Mouse (Mus musculus): ENCODE data around the gene Gtf2f2.
"Not testable (repeated sequence)": the region's sequence is repeated elsewhere in the genome, so short reads cannot be mapped to it uniquely, and the experiment has no call there.

Gtf2f2 gene

DNA sequence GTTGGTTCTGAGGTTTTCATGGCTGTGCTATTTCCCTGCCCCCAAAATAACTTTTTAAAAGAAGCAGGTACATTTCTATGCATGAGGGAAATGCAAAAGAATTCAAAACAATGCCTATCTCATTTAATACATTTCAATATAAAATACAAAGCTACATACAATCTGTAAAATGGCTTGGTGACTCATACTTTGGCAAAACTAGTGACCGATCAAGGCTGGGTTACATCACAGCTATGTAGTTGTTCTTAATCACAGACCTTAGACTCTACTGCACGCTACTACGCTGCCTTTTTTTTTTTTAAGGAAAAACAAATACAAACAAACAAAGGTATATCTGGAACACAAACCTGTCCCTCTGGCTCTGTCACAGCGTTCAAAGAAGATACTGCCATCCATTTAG is 18.3 kb downstream of the Gtf2f2 start:
- no peak for DNase-seq

DNA sequence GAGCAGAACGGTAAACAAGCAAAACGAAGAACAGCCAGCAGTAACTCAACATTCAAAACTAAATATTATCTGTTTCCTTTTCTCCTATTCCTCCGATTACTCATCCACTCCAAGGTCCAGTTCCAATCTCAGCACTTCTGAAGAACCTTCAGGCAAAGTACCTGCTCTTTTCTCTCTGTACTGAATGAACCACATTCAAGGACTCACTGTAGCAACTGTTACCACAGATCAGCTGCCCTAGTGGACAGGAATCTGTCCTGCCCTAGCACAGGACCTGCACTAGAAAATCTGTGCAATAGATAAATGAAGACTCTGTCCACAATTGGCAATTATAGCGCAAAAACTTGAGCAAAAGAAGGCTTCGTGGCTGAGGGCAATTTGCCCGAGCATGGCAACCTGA is 19.7 kb downstream of the Gtf2f2 start:
- no peak for DNase-seq

DNA sequence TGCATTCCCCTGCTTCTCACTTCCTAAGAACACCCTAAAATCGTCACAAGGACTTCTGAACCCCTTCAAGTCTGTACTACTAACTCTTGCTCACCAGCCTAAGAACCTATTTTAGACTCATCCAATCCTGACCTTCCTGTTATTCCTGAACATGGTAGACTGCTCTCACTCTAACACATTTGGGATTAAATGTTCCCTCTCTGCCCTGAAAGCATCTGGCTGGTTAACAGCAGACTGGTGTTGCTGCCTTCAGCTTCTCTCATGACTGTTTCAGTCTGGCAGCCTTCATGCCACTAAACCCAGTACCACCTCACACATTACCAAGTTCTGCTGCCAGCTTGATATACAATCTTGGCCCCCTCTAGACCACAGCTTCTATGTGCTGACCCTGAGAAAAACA is 21.5 kb downstream of the Gtf2f2 start:
- no peak for DNase-seq

DNA sequence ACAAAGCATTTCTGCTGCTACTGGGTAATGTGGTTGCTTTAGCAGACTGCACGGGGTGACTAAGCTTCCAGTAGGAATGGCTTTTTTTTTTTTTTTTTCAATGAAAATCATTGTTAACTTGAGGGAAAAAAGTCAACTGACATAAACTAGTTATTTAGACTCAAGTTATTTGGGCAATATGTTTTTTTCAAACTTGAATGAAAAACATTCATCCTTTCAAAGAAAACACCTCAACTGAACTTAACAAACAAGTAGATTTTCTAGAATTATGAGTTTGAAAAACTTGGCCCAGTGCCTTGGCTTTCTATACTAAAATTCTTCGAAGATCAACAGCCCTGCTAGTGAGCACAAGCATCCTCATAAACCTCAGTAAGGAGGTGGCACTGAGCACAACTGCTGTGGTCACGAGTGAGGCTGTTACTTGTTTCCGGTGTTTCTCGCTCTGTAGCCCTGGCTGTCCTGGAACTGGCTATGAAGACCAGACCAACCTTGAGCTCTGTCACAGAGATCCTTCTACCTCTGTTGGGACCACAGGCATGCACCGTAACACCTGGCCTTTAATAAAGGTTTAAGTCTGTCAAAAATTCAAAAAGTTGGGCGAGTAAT is 23.7 kb downstream of the Gtf2f2 start:
- no peak for DNase-seq

DNA sequence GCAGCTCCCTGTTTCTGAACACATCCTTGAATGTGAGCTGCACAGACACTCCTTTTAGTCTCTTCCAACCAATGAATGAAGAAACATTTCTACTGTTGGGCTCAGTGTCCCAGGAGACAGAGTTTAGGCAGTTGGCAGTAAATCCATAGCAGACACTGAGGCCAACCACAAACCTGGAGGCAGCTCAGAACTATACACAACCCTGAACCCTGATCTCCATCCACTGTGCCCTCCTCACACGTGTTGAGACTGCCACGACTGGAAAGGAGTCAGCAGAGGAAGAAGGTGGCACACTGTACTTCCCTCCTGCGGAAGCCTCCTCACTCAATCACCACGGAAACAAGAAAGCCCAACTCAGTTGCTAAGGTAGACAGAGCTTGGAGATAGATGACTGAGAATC is 25.6 kb downstream of the Gtf2f2 start:
- no peak for DNase-seq

DNA sequence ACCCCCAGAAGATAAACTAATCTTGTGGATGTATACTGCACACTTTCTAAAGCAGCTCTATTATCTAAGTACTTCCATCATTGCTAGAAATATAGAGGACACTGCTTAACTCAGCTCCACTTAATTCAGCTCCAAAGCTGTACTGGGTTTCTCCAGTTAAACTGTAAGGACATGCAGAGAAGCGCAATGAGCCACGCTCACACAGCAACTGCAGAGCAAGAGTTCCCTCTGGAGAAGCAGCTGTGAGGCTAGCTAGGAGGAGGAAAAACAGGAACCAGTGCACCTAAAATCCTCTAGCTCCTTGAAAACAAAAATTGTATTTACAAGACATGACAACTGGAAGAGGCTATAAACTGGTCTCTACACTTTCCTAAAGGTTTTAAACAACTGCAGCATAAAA is 26.8 kb downstream of the Gtf2f2 start:
- DNase-seq, result no peak

DNA sequence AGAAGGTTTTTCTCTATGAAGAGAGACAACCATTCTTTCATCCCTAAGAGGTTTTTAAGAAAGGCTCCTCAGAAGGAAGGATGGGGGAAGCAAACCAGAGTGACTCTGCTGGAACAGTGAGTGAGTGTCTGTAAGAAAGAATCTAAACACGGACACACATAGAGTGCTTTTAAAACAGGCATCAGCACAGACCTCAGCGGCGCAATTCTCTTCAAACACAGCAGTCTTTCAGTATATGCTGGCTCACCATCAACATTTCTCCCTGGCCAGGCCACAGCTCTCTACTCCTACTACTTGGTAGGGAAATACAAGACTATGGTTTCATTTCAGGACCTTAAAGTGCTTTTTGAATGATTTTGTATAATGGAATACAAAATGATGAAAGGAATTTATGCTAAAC is 29.4 kb downstream of the Gtf2f2 start:
- DNase-seq, result no peak

DNA sequence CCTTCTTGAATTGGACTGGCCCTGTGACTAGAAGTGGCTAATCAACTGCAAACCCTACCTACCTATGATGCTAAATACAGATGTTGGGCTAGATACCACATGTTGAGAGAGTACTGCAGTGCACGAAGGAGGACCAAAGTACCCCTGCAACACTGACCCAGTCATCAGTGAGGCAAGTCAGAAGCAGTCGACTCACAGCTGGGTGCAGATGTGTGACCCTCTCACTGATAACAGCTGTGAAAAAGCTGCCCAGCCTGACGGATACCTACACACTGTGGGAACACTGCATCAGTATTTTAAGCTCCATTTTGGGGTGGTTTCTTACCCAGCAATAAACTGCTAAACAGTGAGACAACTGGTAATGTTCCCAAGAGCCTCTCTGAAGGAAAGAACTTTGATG is 34.6 kb downstream of the Gtf2f2 start:
- DNase-seq, result no peak

DNA sequence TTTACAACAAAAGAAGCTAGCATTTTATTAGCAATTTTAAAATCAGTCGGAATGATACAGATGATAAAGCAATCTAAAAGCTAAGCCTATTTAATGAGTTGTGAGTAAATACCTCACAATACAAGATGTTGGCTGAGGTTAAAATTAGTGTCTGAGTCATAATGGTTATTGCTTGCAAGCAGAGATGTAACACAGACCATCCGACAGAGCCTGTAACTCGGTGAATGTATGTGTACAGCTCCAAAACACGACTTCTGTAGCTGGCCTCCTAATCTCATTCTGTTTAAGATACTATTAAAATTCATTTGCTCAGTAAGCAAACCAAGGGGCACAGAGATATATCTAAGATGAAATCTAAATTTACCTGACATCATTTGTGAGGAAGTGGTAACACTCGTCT is 43.4 kb downstream of the Gtf2f2 start:
- no peak for DNase-seq

DNA sequence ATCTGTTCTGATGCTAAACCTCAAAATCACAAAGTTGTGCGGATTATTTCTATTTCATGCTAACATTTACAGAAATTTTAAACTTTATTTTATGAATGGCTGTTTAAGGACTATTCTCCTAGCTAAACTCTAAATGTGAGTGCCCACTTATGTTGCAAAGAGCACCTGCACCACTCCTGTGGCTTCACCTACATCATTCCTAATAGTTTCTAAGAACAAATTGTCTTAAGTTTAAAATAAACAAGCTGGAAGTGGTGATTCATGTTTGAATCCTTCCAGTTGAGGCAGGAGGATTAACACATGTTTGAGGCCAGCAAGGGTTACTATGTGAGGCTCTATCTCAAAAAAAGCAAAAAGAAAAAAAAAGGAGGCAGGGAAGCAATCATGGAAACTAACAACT is 46.2 kb downstream of the Gtf2f2 start:
- DNase-seq, result no peak

DNA sequence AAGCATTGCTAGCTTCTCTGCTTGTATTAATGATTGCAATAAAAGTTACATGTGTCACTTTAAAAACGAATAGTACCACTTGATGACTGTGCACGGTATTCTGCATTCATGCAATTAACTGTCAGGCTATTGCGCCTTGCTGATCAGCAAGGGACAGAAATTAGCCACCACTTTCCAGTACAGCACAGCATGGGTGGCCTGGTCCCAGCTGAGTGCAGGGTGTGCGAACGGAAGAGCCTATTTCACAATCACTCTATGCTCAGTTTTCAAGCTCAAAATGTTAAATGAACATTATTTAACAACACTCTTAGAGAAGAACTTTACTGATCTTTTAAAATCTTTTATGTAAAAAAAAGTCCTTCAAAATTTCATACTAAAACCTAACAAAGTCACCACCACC is 46.7 kb downstream of the Gtf2f2 start:
- no peak for DNase-seq

DNA sequence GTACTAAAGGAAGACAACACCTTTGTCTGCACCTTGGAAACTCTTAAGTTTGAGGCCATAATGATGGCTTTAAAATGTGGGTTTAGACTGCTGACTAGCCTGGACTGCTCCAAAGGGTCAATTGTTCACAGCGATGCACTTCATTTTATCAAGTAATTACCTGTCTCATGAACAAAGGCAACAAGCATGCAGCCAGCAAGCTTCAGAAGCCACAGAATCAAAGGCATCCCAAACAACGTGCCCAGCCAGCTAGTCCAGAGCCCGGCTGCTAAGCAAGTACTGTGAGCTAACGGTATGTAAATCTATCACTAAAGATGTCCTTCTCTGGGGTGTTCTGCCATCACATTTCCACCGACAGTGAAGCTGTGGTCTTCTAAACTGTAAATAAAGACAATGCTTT is 47.5 kb downstream of the Gtf2f2 start:
- no peak for DNase-seq

DNA sequence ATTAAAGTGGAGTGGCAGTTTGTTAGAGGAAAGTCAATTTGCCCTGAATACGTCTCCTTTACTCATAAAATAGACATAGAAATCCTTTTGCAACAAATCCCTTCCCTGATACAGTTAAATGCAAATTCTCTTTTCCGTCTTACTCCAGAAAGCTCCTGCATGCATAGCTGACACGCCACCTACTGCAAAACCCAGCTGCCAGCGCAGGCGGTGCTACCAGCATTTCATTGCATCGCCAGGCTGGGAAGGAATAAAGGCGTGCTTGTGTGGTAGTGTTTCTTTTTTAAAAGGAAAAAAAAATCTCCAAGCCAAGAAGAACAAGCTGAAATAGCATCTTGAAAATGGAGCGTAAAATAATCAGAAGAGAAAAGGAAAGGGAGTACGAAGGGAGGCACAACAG is 48.4 kb downstream of the Gtf2f2 start:
- no peak for DNase-seq

DNA sequence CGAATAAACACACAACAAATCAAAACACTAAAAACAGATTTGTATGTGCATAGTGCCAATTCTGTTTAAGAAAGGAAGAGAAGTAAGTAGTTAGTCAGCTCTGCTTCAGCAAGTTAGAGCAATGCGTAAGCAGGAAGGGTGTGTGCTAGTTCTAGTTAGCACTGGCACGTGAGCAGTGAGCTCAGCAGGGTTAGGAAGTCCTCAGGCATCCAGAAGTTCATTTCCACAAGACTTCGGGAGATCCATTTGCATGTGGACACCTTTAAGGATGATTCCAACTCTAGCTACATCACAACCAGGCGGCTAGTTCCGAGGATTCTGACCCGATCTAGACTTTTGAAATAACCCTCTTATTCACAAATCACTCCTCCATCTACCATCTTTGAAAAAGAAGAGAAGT is 55.9 kb downstream of the Gtf2f2 start, which contains the start of gene Kctd4:
TSS of gene Kctd4 (plus strand) at position 244 of the 400 bp plus-strand sequence.
- DNase-seq, result no peak

DNA sequence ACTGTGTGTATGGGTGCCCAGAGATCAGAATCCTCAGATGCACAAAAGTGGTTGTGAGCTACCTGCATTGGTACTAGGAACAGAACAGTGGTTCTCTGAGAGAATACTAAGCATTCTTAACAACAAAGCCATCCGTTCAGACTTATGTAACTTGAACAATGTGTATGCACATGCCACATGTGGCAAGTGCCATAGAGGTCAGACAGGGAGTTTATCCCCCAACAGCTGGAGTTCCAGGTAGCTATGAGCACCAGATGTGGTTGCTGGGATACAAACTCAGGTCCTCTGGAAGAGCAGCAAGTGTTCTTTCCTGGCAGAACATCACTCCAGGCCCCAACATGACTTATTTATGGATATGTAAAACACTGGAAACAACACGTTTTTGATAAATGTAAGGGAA is 57.7 kb downstream of the Gtf2f2 start:
- DNase-seq, result no peak

DNA sequence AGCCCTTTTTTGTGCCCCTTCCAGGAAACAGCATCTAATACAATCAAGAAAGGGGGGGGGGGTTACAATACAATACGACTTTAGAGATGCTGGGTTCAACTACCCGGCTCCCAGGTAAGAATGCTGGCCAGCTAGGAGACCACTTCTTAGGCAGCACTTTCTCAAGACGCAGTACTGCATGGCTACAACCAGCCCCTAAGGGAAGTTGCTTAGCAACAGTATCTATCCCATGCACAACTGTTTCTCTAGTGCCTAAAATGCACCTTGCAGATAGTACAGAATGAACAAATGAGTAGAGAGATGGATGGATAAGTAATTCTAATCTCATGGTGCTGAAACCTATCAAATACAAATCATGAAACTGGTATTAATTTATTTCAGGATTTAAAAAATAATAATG is 63.0 kb downstream of the Gtf2f2 start:
- no peak for DNase-seq

DNA sequence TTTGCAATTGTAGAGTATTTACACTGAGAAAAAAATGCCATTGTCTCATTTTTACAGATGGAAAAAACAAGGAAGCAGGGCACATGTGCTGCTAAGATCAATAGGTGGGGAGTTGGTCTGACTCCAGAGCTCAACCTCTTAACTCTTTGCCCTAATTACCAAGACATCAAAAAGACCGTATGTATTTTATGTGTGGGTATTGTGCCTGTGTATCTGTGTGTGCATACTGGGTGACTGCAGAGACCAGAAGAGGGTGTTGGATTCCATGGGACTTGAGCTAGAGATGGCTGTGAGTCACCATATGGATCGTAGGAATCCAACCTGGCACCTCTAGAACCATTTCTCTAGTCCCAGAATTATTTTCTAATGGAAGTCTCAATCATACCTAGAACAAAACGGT is 68.3 kb downstream of the Gtf2f2 start:
- no peak for DNase-seq

DNA sequence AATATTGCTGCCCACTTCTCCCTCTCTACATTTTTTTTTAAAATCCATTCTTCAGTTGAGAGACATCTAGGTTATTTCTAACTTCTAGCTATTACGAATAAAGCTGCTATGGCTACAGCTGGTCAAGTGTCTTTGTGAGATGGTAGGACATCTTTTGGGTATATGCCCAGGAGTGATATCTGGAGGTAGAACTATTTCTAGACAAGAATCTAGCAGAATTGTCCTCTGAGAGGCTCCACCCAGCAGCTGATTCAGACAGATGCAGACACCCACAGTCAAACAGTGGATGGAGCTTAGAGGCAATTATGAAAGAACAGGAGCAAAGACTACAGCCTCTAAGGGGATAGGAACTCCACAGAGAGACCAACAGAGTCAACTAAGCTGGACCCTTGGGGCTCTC is 69.2 kb downstream of the Gtf2f2 start:
- DNase-seq, result no peak

DNA sequence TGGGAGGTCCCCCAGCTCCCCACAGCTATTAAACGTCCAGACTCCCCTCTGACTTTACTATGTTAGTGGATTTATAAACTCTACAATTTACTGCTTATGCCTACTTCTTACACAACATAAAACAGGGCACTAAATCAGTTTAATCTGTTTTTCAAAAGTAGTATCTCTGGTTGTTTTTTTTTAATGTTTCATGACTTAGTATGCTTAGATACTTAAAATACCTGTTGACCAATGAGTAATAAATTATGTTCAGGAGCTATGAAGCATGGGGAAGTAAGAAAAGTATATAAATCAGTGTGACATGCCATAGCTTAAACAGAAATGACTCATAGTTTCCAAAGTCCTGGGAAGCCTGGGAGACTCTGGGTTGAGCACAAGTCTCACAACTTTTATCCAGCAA is 73.0 kb downstream of the Gtf2f2 start:
- no peak for DNase-seq

DNA sequence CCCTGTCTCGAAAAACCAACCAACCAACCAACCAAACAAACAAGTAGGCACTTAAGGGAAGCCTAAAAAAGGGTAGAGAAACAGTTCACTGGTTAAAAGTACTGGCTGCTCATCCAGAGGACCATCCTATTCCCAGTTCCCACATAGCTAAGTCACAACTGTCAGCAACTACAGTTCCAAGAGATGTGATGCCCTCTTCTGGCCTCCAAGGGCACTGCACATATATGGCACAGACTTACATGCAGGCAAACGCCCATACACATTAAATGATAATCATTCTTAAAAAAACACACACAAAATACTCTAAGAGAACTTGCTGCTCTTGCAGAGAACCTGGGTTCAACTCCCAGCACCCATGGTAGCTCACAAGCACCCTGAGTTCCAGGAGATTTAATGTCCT is 76.3 kb downstream of the Gtf2f2 start:
- peak; percentile 21 for DNase-seq

DNA sequence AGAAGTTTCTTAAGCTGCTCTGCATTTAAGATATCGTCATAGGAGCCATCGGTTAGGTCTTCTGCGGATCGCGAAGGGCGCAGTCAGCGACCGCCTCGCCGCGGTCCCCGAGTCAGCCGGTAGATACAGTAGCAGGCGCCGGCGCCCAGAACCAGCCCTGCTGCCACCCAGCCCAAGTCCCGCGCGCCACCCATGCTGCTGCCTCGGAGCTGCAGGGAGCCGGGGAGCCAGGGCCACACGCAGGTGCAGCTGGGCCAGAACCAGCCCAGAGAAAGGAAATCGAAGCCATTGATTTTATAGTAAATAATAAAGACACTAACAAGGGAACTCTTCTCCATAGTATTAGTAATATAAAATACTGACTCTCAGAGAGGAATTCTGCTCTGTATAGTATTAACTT is 79.4 kb downstream of the Gtf2f2 start:
- DNase-seq, result peak; percentile 50

DNA sequence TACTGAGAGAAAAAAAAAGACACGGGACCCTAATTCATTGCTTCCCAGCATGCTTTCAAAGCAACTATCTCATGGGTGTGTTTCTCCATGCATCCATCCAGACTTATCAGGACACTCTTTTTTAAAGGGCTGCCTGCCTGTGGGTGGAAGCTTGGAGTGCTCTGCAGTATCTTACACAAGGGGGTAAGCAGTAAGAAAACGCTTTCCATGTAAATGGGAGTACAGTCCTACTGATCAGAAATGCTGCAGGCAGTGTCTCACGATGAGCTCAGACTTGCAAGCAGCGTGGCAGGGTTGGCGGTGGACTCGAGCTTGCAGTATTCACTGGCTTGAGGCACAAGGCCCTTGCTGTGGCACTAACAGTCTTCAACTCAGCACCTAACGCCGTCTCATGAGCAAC is 81.0 kb downstream of the Gtf2f2 start:
- DNase-seq, result not testable (repeated sequence)

DNA sequence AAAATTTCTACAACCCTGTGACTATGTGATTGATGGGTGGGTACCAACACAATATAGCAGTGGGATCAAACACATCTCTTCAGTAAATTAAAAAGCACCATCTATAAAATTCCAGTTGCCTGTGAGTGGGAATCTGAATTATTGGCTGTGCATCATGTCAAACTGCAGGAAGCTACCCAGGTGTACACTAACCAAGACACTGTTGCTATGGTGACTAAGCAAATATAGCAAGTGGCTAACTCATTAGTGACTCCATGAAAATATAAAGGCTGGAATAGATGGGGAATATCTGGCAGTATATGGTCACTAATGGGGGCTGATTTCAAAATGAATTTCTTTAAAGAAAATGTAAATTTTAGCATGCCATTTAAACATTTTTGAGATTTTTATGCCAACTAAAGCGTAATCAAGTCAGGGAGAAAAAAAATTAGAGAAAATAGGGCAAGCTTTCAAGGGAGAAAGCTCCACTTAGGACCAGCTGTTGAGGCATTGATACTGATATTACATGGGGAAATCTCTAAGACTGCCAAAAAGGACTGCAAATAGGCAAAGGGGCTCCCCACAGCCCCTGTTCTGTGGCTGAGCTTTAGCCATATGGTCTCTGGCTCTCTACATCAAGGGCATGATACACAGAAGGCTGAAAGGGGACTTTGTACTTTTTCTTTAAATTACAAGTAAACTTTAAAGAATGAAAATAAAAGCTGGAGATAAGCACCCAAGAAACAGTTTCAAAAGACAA is 87.2 kb downstream of the Gtf2f2 start:
- no peak for DNase-seq

DNA sequence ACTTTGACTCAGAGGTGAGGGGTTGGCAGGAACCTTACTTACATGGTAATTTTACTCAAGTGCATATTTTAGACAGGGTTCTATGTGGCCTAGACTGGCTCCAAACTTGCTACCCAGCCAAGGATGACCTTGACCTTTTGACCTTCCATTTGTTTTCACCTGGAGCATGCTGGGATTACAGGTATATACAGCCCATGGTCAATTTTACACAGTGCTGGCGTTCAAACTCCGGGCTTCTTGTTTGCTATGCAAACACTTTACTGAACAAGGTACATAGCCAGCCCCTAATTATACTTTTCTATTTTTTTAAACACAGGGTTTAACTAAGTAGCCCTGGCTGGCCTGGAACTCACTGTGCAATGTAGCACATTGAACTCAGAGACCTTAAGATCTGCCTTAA is 98.0 kb downstream of the Gtf2f2 start:
- no peak for DNase-seq

DNA sequence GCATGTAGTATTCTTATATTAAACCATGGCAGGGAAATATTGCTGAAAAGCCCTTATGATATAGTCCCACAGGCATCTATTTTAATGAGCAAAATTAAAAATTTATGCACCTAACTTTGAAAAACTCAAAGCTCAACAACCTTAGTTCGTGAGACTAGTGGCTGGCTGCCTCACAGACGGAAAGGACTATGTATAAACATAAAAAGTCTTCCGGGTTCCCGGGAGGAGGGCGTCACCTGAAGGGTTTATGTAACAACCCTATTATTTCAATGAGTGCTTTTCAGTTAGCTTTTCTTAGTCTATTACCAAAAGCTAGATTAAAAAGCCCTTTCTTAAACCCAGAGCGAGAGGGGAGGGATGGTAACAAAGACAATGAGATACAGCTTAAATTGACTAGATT is 98.7 kb downstream of the Gtf2f2 start:
- DNase-seq, result no peak

Measured in thymus, postnatal 25 days (tissue).